Mouse (Mus musculus) gastrocnemius, adult 8-10 months (tissue): Measurements from ENCODE around the gene Fndc3c1. TPM values are rescaled to one million over a fixed set of nuclear protein-coding genes. Genes with fewer than 3 reads are reported as not detected.
"Not testable (repeated sequence)": the region's sequence is repeated elsewhere in the genome, so short reads cannot be mapped to it uniquely, and the experiment has no call there.

Source experiments
- DNase-seq, 2 experiments: peaks; one replicate each; pipeline ENCODE4 v3.0.0; 2022; ENCODE audit warnings: low spot score in 2 of 2
- microRNA-seq: library from miRNA; unstranded; fragments of <30 nt; microRNA quantifications from one replicate; pipeline ENCODE4 v1.2.0, GENCODE M21; 2022
- total RNA-seq, 4 experiments: library from RNA; stranded (reverse); gene quantifications; 2 replicates each; pipeline ENCODE4 v1.2.4; 2022

The Fndc3c1 gene
- under 1 TPM; 0.24 to 0.62 (median 0.51) TPM for total RNA-seq

DNA sequence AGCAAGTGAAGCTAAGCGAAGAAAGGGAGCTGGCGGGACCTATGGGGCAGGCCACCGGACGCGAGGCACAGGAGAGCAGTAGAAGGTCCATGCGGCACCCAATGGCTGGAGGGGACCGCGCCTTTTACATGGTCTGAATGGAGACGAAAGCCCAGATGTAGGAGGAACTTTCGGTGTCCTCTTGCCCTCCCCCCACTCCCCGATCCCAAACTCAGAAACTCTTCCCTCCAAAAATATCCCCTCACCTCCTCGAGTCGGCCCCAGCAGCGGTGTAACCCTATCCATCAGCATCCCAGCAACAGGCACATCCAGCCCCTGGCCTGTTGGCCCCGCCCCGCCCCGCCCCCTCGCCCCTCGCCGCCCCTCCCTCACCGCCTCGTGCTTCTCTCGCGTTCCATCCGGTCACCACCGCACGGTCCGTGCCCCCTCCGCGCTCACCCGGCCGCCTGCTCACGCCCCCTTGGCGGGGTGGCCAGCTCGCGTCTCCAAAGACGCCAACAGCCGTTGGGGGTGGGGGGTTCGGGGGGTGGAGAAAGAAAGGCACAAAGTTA, at the start of gene Fndc3c1:
TSS of gene Fndc3c1 (minus strand) at position 301 of the 551 bp plus-strand sequence.
- DNase-seq, result no peak

DNA sequence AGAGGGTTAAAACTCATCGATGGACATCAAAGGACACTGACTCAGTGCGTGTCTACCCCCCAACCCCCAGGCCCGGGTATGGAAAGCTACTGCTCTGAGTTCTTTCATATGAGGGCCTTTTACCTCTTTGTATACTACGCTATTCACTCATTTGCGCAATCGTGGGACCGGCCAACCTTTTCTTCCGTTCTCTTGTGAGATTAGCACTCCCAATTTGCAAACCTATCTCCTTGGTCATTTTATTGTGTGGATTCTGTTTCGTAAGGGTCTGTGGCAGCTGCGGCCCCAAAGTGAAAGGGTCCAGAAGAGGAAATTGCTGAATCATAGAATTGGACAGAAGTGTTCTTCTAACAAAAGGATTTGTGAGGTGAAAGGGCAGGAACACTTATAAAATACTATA, 1.2 kb upstream of the Fndc3c1 start:
- DNase-seq, result no peak

DNA sequence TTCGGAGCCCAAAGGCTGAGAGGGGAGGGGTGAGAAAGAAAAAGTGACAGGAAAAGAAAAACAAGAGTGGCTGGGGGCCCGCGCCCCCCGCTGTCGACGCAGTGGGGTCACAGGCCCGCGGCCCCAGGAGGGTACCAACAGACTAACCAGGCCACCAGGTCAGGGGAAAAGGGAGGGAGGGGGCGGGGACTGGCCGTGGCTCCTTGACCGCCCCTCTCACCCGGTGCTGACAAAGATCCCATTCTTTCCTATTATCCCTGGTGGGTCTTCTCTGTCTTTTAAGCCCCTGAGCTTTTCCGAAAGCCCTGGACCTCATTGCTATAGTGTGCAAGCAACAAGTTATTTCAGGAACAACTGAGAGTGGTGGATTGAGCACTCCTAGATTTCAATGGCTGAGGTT, 470 bp upstream of the Fndc3c1 start:
- no peak for DNase-seq

DNA sequence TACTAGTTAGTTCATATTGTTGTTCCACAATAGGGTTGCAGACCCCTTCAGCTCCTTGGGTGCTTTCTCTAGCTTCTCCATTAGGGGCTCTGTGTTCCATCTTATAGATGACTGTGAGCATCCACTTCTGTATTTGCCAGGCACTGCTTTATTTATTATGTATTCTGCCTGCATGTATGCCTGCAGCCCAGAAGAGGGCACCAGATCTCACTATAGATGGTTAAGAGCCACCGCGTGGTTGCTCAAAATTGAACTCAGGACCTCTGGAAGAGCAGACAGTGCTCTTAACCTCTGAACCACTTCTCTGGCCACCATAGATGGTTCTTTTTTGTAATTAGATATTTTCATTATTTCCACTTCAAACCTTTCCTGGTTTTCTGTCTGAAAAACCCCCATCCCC, 5.3 kb downstream of the Fndc3c1 start:
- not testable (repeated sequence) for DNase-seq

DNA sequence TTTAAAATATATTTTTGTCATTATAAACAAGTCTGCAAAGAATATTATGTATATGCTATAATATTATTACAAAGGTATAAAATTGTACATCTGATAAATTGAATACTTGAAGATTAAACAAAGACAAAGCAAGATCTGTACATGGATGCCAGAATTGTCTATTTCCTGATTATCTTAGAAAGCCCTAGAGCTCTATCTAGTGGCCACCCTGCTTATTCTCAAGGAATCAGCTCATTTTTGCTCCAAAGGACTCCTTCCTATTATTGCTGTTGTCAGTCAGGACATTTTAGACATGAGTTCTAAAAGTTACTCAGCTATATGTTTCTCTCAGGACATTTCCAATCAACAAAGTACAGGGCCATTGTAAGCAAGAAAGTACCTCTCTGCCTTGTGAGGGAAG, 99.9 kb downstream of the Fndc3c1 start:
- DNase-seq, result no peak

DNA sequence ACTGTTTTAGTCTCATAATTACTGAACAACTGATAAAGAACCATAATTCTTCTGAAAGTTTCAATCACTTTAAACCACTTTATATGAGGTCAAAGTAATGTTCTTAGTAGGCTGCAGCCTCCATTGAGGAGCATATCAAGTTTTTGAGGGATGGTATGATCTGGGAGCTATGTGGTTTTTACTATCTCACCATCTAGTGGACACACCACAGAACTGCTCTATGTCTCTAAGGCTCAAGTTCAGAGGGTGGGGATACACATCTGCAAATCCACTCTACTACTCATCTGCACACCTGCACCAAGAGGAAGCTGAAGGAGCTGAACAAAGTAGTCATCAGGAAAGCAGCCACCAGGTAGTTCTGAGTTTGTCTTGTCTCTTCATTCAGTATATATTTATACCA, 104.6 kb downstream of the Fndc3c1 start:
- DNase-seq, result no peak

Small RNAs within 50 kb of the gene (microRNA-seq; reads per million reads assigned to microRNA genes)
- not detected for gene Gm27428

Other genes starting within 250 kb of the Fndc3c1 start
- not detected for gene Fnd3c2, start 230.0 kb downstream of the Fndc3c1 start, total RNA-seq
- not detected for gene Gm5127, start 97.8 kb upstream of the Fndc3c1 start, total RNA-seq
- under 1 TPM; 0.05 to 0.78 (median 0.54) TPM for gene Cysltr1, start 118.3 kb upstream of the Fndc3c1 start, total RNA-seq